In genomic region chr7:92666274-92666820, GRCm38 (mm10) we compare ENCODE assay signal across 8 mouse cellular contexts. TPM values are rescaled to one million over a fixed set of nuclear protein-coding genes. Genes with fewer than 3 reads are reported as not detected.
DNase-seq lines count a peak whose midpoint lies in the region; ATAC-seq and TF ChIP-seq lines count a peak whose summit lies in the region.

No protein-coding gene starts in this region.

- H3K9me3 ChIP-seq in hindbrain, embryonic 16.5 days (ENCODE audit: control insufficient read depth, low read length), result no peaks in the 10 kb centered on the region
- H3K9me3 ChIP-seq in midbrain, postnatal 0 days (ENCODE audit: low read length), result no peaks in the 10 kb centered on the region

- H3K27ac ChIP-seq in left cerebral cortex, adult 2 months, result no peak overlapping the region
- H3K27ac ChIP-seq in brown adipose tissue, adult 24 weeks (replicated peaks; ENCODE audit: low read depth, low read length), result no peak overlapping the region
- no peak overlapping the region for H3K27ac ChIP-seq in hindbrain, embryonic 16.5 days (ENCODE audit: low read depth, low read length)
- no peak overlapping the region for H3K27ac ChIP-seq in midbrain, postnatal 0 days (ENCODE audit: low read depth, low read length)

- H3K4me1 ChIP-seq in brown adipose tissue, adult 24 weeks (ENCODE audit: control insufficient read depth, insufficient read depth, insufficient read length, low read length), result no peaks in the 10 kb centered on the region
- H3K4me1 ChIP-seq in hindbrain, embryonic 16.5 days (ENCODE audit: control insufficient read depth, insufficient read depth, low read depth, low read length), result peaks cover 16% of the 10 kb centered on the region
- peaks cover 13% of the 10 kb centered on the region for H3K4me1 ChIP-seq in midbrain, postnatal 0 days (ENCODE audit: insufficient read depth, low read length)

- peak overlapping the region; percentile 99 for H3K4me3 ChIP-seq in left cerebral cortex, adult 2 months
- H3K4me3 ChIP-seq in brown adipose tissue, adult 24 weeks (ENCODE audit: insufficient read depth, low read depth, low read length), result peak overlapping the region; percentile 2
- no peak overlapping the region for H3K4me3 ChIP-seq in hindbrain, embryonic 16.5 days (ENCODE audit: low read length)
- no peak overlapping the region for H3K4me3 ChIP-seq in midbrain, postnatal 0 days (ENCODE audit: low read depth, low read length)

- ATAC-seq in hindbrain, embryonic 16.5 days, result no peak
- no peak for ATAC-seq in midbrain, postnatal 0 days (ENCODE audit: low FRiP score)

- WGBS in hindbrain, embryonic 16.5 days, result 83% methylated on average over 7 of the region's 7 CpGs
- WGBS in midbrain, postnatal 0 days, result 82% methylated on average over 7 of the region's 7 CpGs

- H3K36me3 ChIP-seq in hindbrain, embryonic 16.5 days (ENCODE audit: control insufficient read depth, insufficient read depth, low read length), result peaks cover 2% of the 10 kb centered on the region
- 0 out of 2 replicates have a peak, but pooled peaks cover 4% of the 10 kb centered on the region for H3K36me3 ChIP-seq in midbrain, postnatal 0 days (ENCODE audit: insufficient read depth, low read length)

- peak overlapping the region; percentile 89 for H3K4me2 ChIP-seq in hindbrain, embryonic 16.5 days (ENCODE audit: low read length)
- peak overlapping the region; percentile 57 for H3K4me2 ChIP-seq in midbrain, postnatal 0 days (ENCODE audit: low read depth, low read length, poor library complexity, severe bottlenecking)

- intact Hi-C loops in left cerebral cortex, adult 2 months (cut with DNase I), result no loop called here
- intact Hi-C loops in left cerebral cortex, postnatal 4 days (cut with DNase I), result loop anchor here (2.0 to 10.0 kb wide), 3 partner anchors 76 to 204 kb away; partner anchors contain the start of gene Rab30
- intact Hi-C loops in gastrocnemius, postnatal 14 days (cut with DNase I; ENCODE audit: low total_unique reads), result no loop called here

- H3K27me3 ChIP-seq in hindbrain, embryonic 16.5 days (replicated peaks; ENCODE audit: control insufficient read depth, insufficient read depth, low read length), result no peaks in the 10 kb centered on the region
- H3K27me3 ChIP-seq in midbrain, postnatal 0 days (ENCODE audit: insufficient read depth, low read length), result no peaks in the 10 kb centered on the region

- H3K9ac ChIP-seq in hindbrain, embryonic 16.5 days (ENCODE audit: low read depth, low read length), result no peak overlapping the region
- no peak overlapping the region for H3K9ac ChIP-seq in midbrain, postnatal 0 days (replicated peaks; ENCODE audit: low read length, poor library complexity, severe bottlenecking)

- no peak for TF ChIP-seq CTCF in left cerebral cortex, adult 2 months (IDR thresholded peaks at IDR 0.05)
- TF ChIP-seq CTCF in midbrain, postnatal 0 days (IDR thresholded peaks at IDR 0.05), result no peak

- DNase-seq in left cerebral cortex, adult 2 months (ENCODE audit: extremely low spot score in 1 of 2, low spot score in 2 of 2), result no peak
- DNase-seq in left cerebral cortex, postnatal 4 days, result no peak
- no peak for DNase-seq in midbrain, postnatal 0 days (ENCODE audit: low spot score)
- DNase-seq in ovary, postnatal 10 days (ENCODE audit: low spot score), result no peak
- DNase-seq in gastrocnemius, postnatal 14 days, result no peak
- no peak for DNase-seq in kidney, postnatal 14 days

RNA-seq across cellular contexts. Expression of gene Pcf11, which starts 3.4 kb away (rescaled TPM):
- 10 to 100 TPM; 52.8 to 72.0 TPM for total RNA-seq in left cerebral cortex, adult 2 months (2021)
- total RNA-seq in left cerebral cortex, postnatal 4 days (2021), result 10 to 100 TPM; 46.2 to 54.6 TPM
- 19.3 and 20.2 TPM in 2 replicates for polyA plus RNA-seq in brown adipose tissue, adult 24 weeks (2012; ENCODE audit: insufficient read depth, insufficient read length, missing spikeins)
- polyA plus RNA-seq in hindbrain, embryonic 16.5 days (2015; fragmentation: Nextera tagmentation; extraction: Ambion mirVana), result 14.3 and 15.7 TPM in 2 replicates
- total RNA-seq in midbrain, postnatal 0 days (2014; rRNA removed), result 34.6 and 37.3 TPM in 2 replicates
- polyA plus RNA-seq in midbrain, postnatal 0 days (2015; fragmentation: Nextera tagmentation; extraction: Ambion mirVana), result 11.2 and 14.7 TPM in 2 replicates
- total RNA-seq in gastrocnemius, postnatal 14 days (2021), result 10 to 100 TPM; 20.8 to 22.0 TPM

RNA-seq across cellular contexts. Expression of gene Ankrd42, which starts 29.4 kb away (rescaled TPM):
- 10 to 100 TPM; 22.2 to 22.5 TPM for total RNA-seq in left cerebral cortex, adult 2 months (2021)
- total RNA-seq in left cerebral cortex, postnatal 4 days (2021), result 10 to 100 TPM; 28.9 to 33.2 TPM
- polyA plus RNA-seq in brown adipose tissue, adult 24 weeks (2012; ENCODE audit: insufficient read depth, insufficient read length, missing spikeins), result 1.2 and 2.5 TPM in 2 replicates
- polyA plus RNA-seq in hindbrain, embryonic 16.5 days (2015; fragmentation: Nextera tagmentation; extraction: Ambion mirVana), result 21.9 and 23.4 TPM in 2 replicates
- 25.8 and 29.3 TPM in 2 replicates for total RNA-seq in midbrain, postnatal 0 days (2014; rRNA removed)
- 20.6 and 23.0 TPM in 2 replicates for polyA plus RNA-seq in midbrain, postnatal 0 days (2015; fragmentation: Nextera tagmentation; extraction: Ambion mirVana)
- total RNA-seq in gastrocnemius, postnatal 14 days (2021), result under 1 TPM; 0.53 to 0.71 TPM

Comparison
In these comparisons a context has a peak if more than half of its experiments do, and no peak if none do; other contexts are left out.
1. H3K4me3 ChIP-seq: peak in left cerebral cortex, adult 2 months (single experiment) and brown adipose tissue, adult 24 weeks (single experiment); none in hindbrain, embryonic 16.5 days (single experiment) and midbrain, postnatal 0 days (single experiment).
2. RNA of gene Ankrd42, which starts 29.4 kb away (total RNA-seq): 28.9 to 33.2 TPM in left cerebral cortex, postnatal 4 days, 25.8 to 29.3 TPM in midbrain, postnatal 0 days and 22.2 to 22.5 TPM in left cerebral cortex, adult 2 months; 0.53 to 0.71 TPM in gastrocnemius, postnatal 14 days; every median in the first group is over 10 times any median in the second.